Mouse (Mus musculus) ES-Bruce4 (cell line): Measurements from ENCODE around the gene Mpnd.
A peak's percentile ranks its signal among the peaks of the same experiment; 100 is the strongest.

Experiments used
- CTCF ChIP-seq: IDR thresholded peaks from one replicate; pipeline ENCODE4 v1.8.1; 2011; ENCODE audit warnings: low read depth, low read length
- EP300 ChIP-seq: IDR thresholded peaks from 2 replicates; pipeline ENCODE4 v1.6.1; 2011; ENCODE audit warnings: low read depth, low read length; ENCODE audit not compliant: insufficient read depth
- POLR2A ChIP-seq: IDR thresholded peaks from one replicate; pipeline ENCODE4 v1.8.1; 2011; ENCODE audit warnings: low read length; ENCODE audit not compliant: insufficient read depth

DNA sequence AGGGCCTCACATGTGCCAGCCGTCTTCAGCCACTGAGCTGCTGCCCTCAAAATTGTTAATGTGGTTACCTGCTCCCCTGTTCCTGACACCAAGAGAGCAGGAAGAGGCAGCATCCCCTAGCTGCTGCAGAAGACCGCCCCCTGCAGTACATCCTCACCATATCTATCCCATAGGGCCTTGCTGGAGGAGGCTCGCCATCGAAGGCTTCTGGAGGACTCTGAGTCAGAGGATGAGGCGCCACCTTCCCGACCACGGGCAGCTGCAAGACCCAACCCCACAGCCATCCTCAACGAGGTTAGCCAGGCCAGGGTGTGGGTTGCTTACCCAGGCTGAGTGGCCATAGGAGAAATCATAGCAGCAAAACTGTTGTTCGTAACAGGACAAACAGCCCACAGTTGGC, 40.5 kb upstream of the Mpnd start:
- peak; percentile 54 for TF ChIP-seq CTCF
- no peak for TF ChIP-seq POLR2A
- TF ChIP-seq EP300, result no peak
